Mouse (Mus musculus) midbrain, embryonic 10.5 days (tissue): Measurements from ENCODE around the gene Megf6. TPM values are rescaled to one million over a fixed set of nuclear protein-coding genes. Genes with fewer than 3 reads are reported as not detected.

Experiments used
- DNase-seq: peaks from one replicate; pipeline ENCODE4 v3.0.0-alpha.2; 2017; ENCODE audit warnings: low spot score
- H3K27ac ChIP-seq: fragments of 300-500 bp; sonication (generic); replicated peaks from 2 replicates; pipeline ENCODE4 v1.5.1; 2016; ENCODE audit warnings: mild to moderate bottlenecking
- H3K27me3 ChIP-seq: fragments of 300-500 bp; sonication (generic); 2 replicates; pipeline ENCODE4 v1.6.1; 2016; ENCODE audit warnings: low read depth, mild to moderate bottlenecking; ENCODE audit not compliant: poor library complexity, severe bottlenecking
- H3K36me3 ChIP-seq: fragments of 300-500 bp; sonication (generic); 2 replicates; pipeline ENCODE4 v1.6.1; 2016; ENCODE audit warnings: mild to moderate bottlenecking, moderate library complexity
- H3K4me1 ChIP-seq: fragments of 300-500 bp; sonication (generic); 2 replicates; pipeline ENCODE4 v1.6.1; 2016
- H3K4me3 ChIP-seq: fragments of 300-500 bp; sonication (generic); 2 replicates; pipeline ENCODE4 v1.5.1; 2016; ENCODE audit warnings: mild to moderate bottlenecking, moderate library complexity
- H3K9me3 ChIP-seq: fragments of 300-500 bp; sonication (generic); replicated peaks from 2 replicates; pipeline ENCODE4 v1.6.1; 2016; ENCODE audit warnings: mild to moderate bottlenecking
- WGBS: fragments of 180-500 bp; shearing (Covaris S2); methylation state at CpG from one replicate; pipeline ENCODE4 v1.1.7; 2016; 5-methylcytosine and 5-hydroxymethylcytosine counted together
- polyA plus RNA-seq: library from polyadenylated mRNA; unstranded; fragments of >200 nt; fragmentation: Nextera tagmentation; extraction: Ambion mirVana; gene quantifications from 2 replicates; pipeline ENCODE4 v1.2.1, GENCODE M21; 2016

Gene Megf6
- polyA plus RNA-seq = 21.6 and 23.4 TPM in 2 replicates

DNA sequence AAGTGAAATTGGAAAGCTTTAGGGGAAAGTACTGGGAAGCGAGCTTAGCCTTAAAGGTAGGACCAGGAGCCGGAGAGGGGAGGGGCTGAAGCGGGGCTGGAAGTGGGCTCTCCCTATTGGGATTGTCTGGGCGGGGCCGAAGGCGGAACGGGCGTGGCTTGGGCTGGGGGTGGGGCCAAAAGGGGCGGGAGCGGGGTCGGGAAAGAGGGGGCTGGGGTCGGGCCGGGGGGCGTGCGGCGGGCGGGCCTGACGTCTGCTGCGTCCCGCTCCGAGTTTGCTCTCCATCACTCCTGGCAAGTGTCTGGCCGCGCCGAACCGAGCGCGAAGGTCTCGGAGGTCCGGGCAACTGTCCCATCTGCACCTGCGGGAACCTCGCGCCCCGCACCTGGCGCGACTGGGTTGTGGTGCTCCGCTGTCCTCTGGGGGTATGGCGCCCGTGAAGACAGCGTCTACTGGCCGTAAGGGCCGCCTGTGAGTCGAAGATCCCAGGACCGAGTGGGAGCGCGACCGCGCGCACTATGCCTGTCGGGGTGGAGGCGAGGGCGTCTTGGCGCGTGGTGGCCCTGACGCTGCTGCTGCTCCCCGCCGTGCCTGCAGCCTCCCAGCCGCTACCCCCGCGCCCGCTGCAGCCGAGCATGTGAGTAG, at the start of gene Megf6:
Gene Megf6 (plus strand): TSS at position 225 of the 645 bp plus-strand sequence.
- H3K4me3 ChIP-seq = peak within 1 kb of the TSS; percentile 70
- H3K4me1 ChIP-seq = peaks cover 52% of the 10 kb centered on the region
- H3K36me3 ChIP-seq = no peaks in the 10 kb centered on the region
- peak within 1 kb of the TSS; percentile 79 for H3K27ac ChIP-seq
- DNase-seq = peak; percentile 85
- WGBS = under 1% methylated on average over 51 of the region's 61 CpGs
- peaks cover 61% of the 10 kb centered on the region for H3K27me3 ChIP-seq
- no peaks in the 10 kb centered on the region for H3K9me3 ChIP-seq

DNA sequence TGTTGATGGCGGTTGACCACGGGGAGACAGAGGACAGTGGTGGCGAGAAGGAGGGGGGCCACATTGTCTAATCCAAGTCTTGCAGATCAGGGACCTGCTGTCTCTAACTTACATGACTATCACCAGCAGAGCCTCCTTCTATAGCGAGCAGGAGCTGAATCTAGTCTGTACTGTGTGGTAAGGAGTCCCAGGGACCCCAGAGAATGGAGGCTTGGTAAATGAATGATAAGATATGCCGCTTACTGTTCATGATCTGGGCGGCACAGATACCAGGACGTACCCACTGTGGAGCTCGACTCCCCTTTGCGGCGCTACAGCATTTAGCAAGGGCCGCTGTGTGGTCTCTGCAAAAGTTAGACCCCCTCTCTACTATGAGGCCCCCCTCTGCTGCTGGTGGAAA, 48.7 kb upstream of the Megf6 start:
- Histone ChIP-seq H3K27me3 (peaks cover 81% of the 10 kb centered on the region), H3K36me3 (no peaks in the 10 kb centered on the region), H3K4me1 (peaks cover 13% of the 10 kb centered on the region), H3K27ac (no peak overlapping the region), H3K9me3 (no peaks in the 10 kb centered on the region), H3K4me3 (no peak overlapping the region)
- WGBS = 80% methylated on average over 11 of the region's 11 CpGs
- DNase-seq = no peak

DNA sequence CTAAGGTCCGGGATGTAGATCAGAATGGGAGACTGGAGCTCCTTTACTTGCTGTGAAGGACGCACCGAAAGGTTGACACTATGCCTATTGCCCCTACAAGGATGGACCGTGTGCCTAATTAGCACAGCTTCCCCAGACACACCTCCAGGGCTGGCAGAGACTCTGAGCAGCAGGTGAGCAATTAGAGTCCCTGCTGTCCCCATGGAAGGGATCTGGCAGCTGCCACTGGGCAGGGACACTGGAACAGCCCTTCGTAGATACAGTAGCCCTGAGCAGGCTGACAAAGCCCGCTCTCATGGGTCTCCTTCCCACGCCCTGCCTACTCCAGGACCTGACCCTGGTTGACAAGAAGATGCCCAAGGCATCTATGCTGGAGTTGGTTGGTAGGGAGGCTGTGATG, 48.2 kb upstream of the Megf6 start:
- H3K27me3 ChIP-seq = peaks cover 82% of the 10 kb centered on the region
- H3K9me3 ChIP-seq = no peaks in the 10 kb centered on the region
- no peak overlapping the region for H3K4me3 ChIP-seq
- no peaks in the 10 kb centered on the region for H3K36me3 ChIP-seq
- no peak overlapping the region for H3K27ac ChIP-seq
- DNase-seq = no peak
- H3K4me1 ChIP-seq = peaks cover 13% of the 10 kb centered on the region
- 81% methylated on average over 7 of the region's 7 CpGs for WGBS

DNA sequence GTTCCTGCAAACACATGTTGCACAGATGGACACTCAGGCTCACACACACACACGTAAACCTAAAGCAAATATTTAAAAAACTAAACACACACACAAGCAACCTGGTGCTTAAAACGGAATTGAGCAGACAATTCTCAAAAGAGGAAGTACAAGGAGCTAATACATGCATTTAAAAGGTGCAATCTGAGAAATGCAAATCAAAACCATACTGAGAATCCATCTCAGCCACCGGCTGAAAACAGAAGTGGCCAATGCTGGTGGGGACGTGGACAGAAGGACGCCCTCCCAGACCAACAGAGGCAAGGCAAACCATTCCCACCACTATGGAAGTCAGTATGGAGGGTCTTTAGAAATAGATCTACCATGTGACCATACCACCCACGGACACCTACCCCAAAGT, 47.0 kb upstream of the Megf6 start:
- H3K4me3 ChIP-seq = no peak overlapping the region
- H3K27me3 ChIP-seq = peaks cover 78% of the 10 kb centered on the region
- H3K27ac ChIP-seq = no peak overlapping the region
- peaks cover 9% of the 10 kb centered on the region for H3K4me1 ChIP-seq
- H3K36me3 ChIP-seq = no peaks in the 10 kb centered on the region
- DNase-seq = no peak
- 81% methylated on average over 6 of the region's 6 CpGs for WGBS
- H3K9me3 ChIP-seq = no peaks in the 10 kb centered on the region

DNA sequence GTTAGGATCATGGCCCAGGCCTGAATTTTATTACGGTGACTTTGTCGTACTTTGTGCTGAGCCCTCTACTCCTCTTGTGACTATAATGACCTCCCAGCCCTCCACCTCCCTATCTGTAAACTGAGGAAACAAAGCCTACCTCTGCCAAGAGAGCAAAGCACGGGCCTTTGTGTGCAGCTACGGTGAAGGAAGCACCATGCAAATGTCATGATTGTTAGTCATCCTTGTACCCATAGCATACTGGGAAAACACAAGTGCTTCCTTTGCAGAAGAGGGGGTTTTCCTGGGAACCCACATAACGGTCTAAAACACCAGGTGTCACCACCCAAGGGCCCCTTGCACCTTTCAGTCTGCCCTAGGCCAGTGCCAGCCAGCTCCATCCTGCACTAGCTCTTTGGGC, 45.3 kb upstream of the Megf6 start:
- no peak for DNase-seq
- H3K27me3 ChIP-seq = peaks cover 81% of the 10 kb centered on the region
- H3K4me3 ChIP-seq = no peak overlapping the region
- 76% methylated on average over 5 of the region's 5 CpGs for WGBS
- H3K27ac ChIP-seq = no peak overlapping the region
- H3K4me1 ChIP-seq = no peaks in the 10 kb centered on the region
- H3K9me3 ChIP-seq = no peaks in the 10 kb centered on the region
- no peaks in the 10 kb centered on the region for H3K36me3 ChIP-seq

DNA sequence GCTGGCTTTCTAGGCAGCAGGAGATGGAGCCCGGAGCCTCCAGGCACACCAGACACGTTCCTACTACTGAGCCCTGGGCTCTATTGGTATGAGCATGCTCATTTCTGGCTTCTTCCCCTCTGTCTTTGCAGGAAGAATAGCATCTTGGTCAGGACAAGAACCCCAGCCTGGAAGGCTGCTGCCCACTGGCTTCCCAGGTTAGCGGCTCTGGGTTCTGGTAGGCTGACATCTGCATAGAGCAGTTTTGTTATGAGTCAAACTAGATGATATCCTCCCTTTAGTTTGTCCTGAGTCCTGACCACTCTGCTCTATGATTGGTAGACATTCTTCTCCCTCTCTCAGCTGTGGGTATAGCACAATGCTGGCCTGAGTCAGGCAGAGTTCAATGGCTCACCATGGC, 43.3 kb upstream of the Megf6 start:
- no peaks in the 10 kb centered on the region for H3K9me3 ChIP-seq
- H3K27me3 ChIP-seq = peaks cover 67% of the 10 kb centered on the region
- WGBS = 82% methylated on average over 3 of the region's 3 CpGs
- H3K4me3 ChIP-seq = no peak overlapping the region
- H3K4me1 ChIP-seq = no peaks in the 10 kb centered on the region
- DNase-seq = no peak
- no peaks in the 10 kb centered on the region for H3K36me3 ChIP-seq
- H3K27ac ChIP-seq = no peak overlapping the region

DNA sequence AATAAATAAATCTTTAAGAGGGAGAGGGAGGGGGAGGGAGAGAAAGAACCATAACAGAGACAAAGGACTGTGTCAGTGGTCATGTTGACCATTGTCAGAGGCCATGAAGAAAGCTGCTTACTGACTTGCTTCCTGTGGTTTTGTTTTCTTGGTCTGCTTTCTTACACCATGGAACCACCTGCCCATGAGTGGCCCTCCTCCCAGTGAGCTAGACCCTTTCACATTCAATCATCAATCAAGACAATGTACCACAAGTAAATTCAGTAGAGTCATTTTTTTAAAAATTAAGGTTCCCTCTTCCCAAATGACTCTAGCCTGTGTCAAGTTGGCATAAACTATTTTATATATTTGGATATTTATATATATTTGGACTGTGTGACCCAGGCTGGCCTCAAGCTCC, 40.6 kb upstream of the Megf6 start:
- H3K27me3 ChIP-seq = peaks cover 61% of the 10 kb centered on the region

DNA sequence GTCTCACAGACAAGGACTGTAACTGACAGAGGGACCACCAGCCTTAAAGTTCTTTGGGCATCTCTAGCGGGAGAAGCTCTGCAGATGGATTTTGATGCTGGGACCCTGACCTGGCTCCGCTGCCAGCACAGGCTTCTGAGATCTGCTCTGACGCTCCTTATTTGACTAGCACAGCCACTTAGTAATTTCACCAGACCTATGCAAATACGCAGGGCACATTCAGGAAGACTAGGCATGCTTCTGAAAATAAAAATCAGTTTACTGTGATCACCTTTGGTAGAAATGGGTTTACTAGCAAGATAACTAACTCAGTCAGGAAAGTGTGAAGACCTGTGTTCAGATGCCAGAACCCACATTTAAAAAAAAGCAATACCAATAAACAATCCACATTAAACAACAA, 38.6 kb upstream of the Megf6 start:
- Histone ChIP-seq H3K4me1 (no peaks in the 10 kb centered on the region), H3K27ac (no peak overlapping the region), H3K36me3 (no peaks in the 10 kb centered on the region), H3K9me3 (no peaks in the 10 kb centered on the region), H3K4me3 (no peak overlapping the region), H3K27me3 (peaks cover 69% of the 10 kb centered on the region)
- no peak for DNase-seq
- WGBS = 85% methylated on average over 4 of the region's 4 CpGs

More for the DNA sequence above, 40.6 kb upstream of the Megf6 start:
- no peaks in the 10 kb centered on the region for H3K36me3 ChIP-seq
- H3K9me3 ChIP-seq = no peaks in the 10 kb centered on the region
- H3K4me1 ChIP-seq = no peaks in the 10 kb centered on the region
- no peak for DNase-seq
- no peak overlapping the region for H3K27ac ChIP-seq
- no peak overlapping the region for H3K4me3 ChIP-seq

DNA sequence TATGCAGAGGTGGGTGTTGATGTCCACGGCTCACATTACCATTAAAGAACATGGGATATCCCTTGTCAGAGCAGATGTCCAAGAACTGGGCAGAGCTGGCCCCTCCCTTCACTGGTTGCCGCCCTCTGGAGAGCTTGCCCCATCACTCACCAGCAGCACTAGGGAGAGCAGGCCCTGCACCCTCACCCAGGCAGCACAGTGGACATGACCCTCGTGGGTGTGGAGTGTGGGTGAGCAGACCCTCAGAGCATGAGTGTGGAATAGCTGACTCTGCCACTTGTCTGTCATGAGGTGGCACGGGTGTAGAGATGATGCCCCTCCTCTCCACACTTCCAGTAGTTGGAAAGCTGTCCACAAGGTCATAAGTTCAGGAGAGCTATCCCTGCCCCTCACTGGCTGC, 35.7 kb upstream of the Megf6 start:
- Histone ChIP-seq H3K36me3 (no peaks in the 10 kb centered on the region), H3K27me3 (peaks cover 75% of the 10 kb centered on the region), H3K4me3 (no peak overlapping the region), H3K27ac (no peak overlapping the region), H3K4me1 (peaks cover 7% of the 10 kb centered on the region), H3K9me3 (no peaks in the 10 kb centered on the region)
- 75% methylated on average over 4 of the region's 4 CpGs for WGBS
- no peak for DNase-seq

DNA sequence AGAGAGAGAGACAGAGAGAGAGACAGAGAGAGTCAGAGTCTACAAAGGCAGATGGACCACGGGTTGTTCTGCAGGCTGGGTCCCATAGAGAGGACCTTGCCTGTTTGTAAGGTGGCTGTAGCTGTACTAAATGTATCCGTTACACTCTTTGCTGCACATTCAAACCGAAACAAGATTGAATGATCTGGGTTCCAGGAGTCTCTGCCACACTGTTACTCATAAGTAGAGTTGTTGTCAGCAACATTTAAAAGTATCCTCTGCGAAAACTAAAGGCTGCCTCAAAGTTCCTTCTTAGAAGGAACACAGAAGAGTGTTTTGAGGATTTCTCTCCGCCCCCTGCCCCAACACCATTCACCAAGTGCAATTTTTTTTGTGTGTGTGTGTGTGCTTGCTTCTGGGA, 33.4 kb upstream of the Megf6 start:
- Histone ChIP-seq H3K27ac (no peak overlapping the region), H3K4me1 (peaks cover 27% of the 10 kb centered on the region), H3K36me3 (no peaks in the 10 kb centered on the region), H3K27me3 (peaks cover 92% of the 10 kb centered on the region), H3K9me3 (no peaks in the 10 kb centered on the region), H3K4me3 (no peak overlapping the region)
- no peak for DNase-seq
- 69% methylated on average over 5 of the region's 5 CpGs for WGBS

DNA sequence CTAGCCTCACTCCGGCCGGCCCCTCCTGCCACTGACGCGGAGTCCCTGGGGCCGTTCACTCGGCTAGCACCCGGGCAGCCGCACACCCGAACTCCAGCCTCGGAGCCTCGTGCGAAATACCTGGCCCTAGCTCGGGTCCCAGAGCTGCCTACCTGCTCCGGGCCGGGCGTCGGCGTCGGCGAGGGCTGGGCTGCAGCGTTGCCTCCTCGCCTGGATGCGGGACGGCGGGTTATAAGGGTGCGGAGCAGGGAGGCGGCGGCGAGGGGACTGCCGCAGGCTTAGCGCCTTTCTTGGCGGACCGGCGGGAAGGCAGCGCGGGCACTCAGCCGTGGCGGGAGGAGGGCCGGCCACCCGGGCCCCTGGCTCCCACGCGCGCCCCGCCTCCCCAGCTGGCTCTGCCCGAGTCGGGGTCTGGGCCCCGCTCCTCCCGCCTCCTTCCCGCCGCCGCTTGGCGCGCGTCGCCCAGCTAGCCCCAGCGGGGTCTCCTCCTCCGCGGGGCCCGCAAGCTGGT, 30.8 kb upstream of the Megf6 start:
- DNase-seq = no peak
- under 1% methylated on average over 53 of the region's 59 CpGs for WGBS
- Histone ChIP-seq H3K4me3 (peak overlapping the region; percentile 63), H3K36me3 (no peaks in the 10 kb centered on the region), H3K9me3 (no peaks in the 10 kb centered on the region), H3K27me3 (peaks cover 87% of the 10 kb centered on the region), H3K4me1 (peaks cover 40% of the 10 kb centered on the region), H3K27ac (peak overlapping the region; percentile 72)

DNA sequence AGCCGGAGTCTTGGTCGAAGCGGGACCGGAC, 30.5 kb upstream of the Megf6 start, which contains the start of gene Trp73:
Gene Trp73 (minus strand): TSS at position 27 of the 31 bp plus-strand sequence.
- WGBS = 0% methylated on average over 2 of the region's 4 CpGs
- peak within 1 kb of the TSS; percentile 72 for H3K27ac ChIP-seq
- H3K27me3 ChIP-seq = peaks cover 84% of the 10 kb centered on the region

DNA sequence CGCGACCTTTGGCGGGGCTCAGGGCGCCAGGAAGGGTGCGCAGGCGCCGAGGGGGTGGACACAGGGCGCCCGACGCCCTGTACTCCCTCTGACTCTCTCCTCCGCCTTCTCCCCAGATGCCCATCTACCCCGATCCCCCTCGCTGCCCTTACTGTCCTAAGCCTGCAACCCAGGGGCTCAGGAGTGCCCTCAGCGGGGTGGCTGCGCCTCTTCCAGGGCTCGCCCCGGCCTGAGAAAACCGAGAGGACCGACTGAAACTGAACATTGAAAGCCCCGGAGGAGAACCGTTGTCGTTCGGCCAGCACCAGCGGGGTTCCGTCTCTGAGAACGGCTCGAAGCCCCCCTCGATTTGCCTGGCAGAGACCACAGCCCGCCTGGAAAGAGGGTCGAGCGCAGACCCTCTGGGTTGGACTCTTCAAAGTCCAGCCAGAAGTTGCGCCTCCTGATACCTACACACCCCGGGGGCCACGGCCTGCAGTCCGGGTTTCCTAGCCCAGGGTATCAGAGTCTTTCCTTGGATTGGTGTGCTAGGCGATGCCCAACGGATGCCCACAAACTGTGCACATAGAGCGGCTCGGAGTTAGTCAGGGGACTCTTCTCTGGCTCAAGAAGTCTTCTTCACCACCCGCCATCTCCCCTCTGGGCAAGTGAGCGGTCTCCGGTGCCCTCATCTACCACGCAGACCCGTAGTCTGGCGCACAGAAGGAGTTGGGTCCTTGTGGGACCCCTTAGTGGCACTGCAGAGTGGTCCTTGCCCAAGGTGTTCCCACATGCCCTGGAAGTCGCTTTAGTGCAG, 30.1 kb upstream of the Megf6 start:
- peak; percentile 59 for DNase-seq
- H3K4me3 ChIP-seq = peak overlapping the region; percentile 63
- peaks cover 80% of the 10 kb centered on the region for H3K27me3 ChIP-seq
- H3K27ac ChIP-seq = peak overlapping the region; percentile 72
- peaks cover 40% of the 10 kb centered on the region for H3K4me1 ChIP-seq
- WGBS = 3% methylated on average over 46 of the region's 46 CpGs
- no peaks in the 10 kb centered on the region for H3K9me3 ChIP-seq
- H3K36me3 ChIP-seq = peaks cover 3% of the 10 kb centered on the region; the same call in 1 of the 2 replicates

More for the DNA sequence above, 30.5 kb upstream of the Megf6 start, which contains the start of gene Trp73:
- peaks cover 40% of the 10 kb centered on the region for H3K4me1 ChIP-seq
- no peak for DNase-seq
- peak within 1 kb of the TSS; percentile 63 for H3K4me3 ChIP-seq
- H3K9me3 ChIP-seq = no peaks in the 10 kb centered on the region
- H3K36me3 ChIP-seq = no peaks in the 10 kb centered on the region
